Mouse (Mus musculus): ENCODE data around the gene Zfp810.

Gene Zfp810

GRCm38 (mm10) chr9:22260092-22260422 lies 47.4 kb downstream of the Zfp810 start:
- DNase-seq (ENCODE audit: low spot score in 2 of 2), result no peak

DNA sequence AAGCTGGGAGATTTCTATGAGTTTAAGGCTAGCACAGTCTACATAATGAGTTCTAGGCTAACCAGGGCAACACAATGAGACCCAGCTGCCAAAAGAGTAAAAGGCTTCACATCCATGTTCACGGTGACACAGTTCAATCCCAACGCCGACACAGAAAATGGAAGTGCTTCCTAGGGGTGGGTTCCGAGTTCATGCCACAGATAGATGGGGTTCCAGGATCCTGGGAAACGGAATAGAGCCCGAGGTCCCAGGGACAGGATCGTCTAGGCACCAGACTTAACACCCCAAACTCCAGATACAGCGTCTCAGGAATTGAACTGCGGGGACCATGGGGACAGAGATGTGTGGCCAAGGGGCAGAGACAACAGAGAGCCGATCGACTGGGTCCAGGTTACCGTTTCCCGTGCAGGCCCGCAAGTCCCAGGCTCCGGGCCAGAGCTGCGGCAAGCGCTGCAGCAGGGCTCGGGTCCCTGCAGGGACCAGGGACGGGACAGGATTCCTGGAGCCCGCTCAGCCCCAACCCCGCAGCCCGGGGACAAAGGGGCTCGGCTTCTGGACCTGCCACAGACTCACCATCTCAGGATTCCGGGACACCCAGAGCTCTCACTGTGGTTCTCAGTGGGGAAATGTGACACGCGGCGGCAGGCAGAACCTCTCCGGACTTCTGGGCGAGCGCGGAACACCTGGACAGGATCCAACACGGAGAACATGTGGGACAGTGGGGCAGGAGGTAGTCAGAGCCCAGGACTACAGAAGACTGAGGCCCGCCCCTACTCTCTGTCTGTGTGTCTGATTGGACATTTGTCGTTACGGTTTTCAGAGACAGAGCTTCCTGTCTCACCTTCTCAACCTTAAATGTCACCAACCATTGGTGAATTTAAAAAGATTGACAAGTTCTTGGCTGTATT lies 48.0 kb downstream of the Zfp810 start, which contains the start of gene Zfp599:
Gene Zfp599 (minus strand): TSS at position 712 of the 908 bp plus-strand sequence.
- DNase-seq (ENCODE audit: low spot score in 2 of 2), result peak; percentile 64 to 71

- DNase-seq (ENCODE audit: low spot score in 2 of 2), result no peak
These were observed 48.7 kb downstream of the Zfp810 start for GRCm38 (mm10) chr9:22258784-22259183.

- DNase-seq (ENCODE audit: low spot score in 2 of 2), result no peak
These were observed 50.9 kb downstream of the Zfp810 start for GRCm38 (mm10) chr9:22256579-22256978.

- DNase-seq (ENCODE audit: low spot score in 2 of 2), result no peak
These were observed 63.2 kb downstream of the Zfp810 start for GRCm38 (mm10) chr9:22244242-22244641.

GRCm38 (mm10) chr9:22240001-22240400 lies 67.4 kb downstream of the Zfp810 start:
- no peak for DNase-seq (ENCODE audit: low spot score in 2 of 2)

GRCm38 (mm10) chr9:22230556-22230955 lies 76.9 kb downstream of the Zfp810 start:
- no peak for DNase-seq (ENCODE audit: low spot score in 2 of 2)

DNA sequence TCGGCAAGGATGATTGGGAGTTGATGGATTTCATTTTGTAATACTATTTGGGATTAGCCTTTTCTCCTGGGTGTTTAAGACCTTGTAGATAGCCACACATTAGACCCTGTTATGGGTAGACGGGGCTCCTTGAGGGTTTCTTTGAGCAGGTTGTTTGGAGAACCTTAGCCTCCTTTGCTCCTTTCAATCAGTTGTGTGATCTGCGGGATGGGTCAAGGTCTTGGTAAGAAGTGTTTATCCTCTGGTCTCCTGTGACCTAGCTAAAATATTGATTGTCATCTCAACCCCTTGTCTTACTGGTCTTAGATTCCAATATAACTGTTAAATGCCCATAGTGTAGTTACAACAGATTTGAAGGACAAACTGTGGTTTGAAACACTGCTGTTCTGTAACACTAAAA lies 77.4 kb downstream of the Zfp810 start:
- no peak for DNase-seq (ENCODE audit: low spot score in 2 of 2)

DNA sequence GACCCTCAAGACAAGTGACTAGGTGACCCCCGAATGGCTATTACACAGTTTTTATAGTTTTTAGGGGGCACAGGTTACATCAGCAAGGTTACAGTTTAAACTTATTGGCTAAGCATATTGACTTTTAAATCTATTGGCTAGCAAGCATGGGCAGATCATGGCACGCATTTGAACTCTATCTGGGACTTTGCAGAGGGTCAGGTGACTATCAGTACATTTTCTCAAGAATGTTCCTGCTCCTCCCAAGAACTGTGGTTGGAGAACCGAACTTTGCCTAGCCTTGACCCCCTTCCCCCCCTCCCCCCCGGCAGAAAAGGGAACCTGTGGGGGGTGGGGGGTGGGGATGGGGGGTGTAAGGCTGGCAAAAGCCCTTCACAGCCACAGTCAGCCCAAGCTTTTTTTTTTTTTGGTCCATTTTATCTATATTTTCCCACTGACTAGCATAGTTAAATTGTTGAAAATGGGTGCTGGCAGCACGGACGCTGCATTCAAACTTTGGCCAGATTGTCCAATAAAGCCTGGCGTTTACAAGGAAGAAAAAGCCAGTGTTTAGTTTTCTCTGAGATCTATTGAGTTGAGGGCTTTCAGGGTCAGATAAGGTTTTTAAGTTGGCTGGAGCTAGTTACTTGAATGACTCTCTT lies 77.9 kb downstream of the Zfp810 start:
- DNase-seq (ENCODE audit: low spot score in 2 of 2), result no peak

GRCm38 (mm10) chr9:22226846-22227245 lies 80.6 kb downstream of the Zfp810 start:
- no peak for DNase-seq (ENCODE audit: low spot score in 2 of 2)
